Mouse (Mus musculus): Measurements from ENCODE around the gene Dnaaf5. TPM values are rescaled to one million over a fixed set of nuclear protein-coding genes. Genes with fewer than 3 reads are reported as not detected.

Gene Dnaaf5
- polyA plus RNA-seq, 1 experiment from 2014 or later: 7.9 TPM

- WGBS: 62% methylated on average over 5 of the region's 5 CpGs
- DNase-seq (ENCODE audit: low spot score) (no peak), ATAC-seq (replicated peaks; ENCODE audit: low FRiP score, low TSS enrichment, low read depth) (no peak)
- Histone ChIP-seq H3K9me3 (ENCODE audit: control insufficient read depth, low read length) (peaks cover 5% of the 10 kb centered on the region; the same call in 1 of the 2 replicates), H3K4me2 (ENCODE audit: low read length) (no peak overlapping the region), H3K36me3 (ENCODE audit: control insufficient read depth, insufficient read depth, low read length) (no peaks in the 10 kb centered on the region), H3K4me3 (ENCODE audit: low read depth, low read length) (no peak overlapping the region), H3K4me1 (replicated peaks; ENCODE audit: control insufficient read depth, insufficient read depth, low read length) (no peaks in the 10 kb centered on the region), H3K27me3 (replicated peaks; ENCODE audit: control insufficient read depth, insufficient read depth, low read length) (no peaks in the 10 kb centered on the region), H3K9ac (ENCODE audit: low read length) (no peak overlapping the region), H3K27ac (ENCODE audit: low read depth) (no peak overlapping the region)
Observed at GRCm38 (mm10) chr5:139118139-139118960, 31.7 kb upstream of the Dnaaf5 start.

- no peaks in the 10 kb centered on the region for H3K27me3 ChIP-seq (replicated peaks; ENCODE audit: control insufficient read depth, insufficient read depth, low read length)
- no peak overlapping the region for H3K9ac ChIP-seq (ENCODE audit: low read length)
- no peak overlapping the region for H3K27ac ChIP-seq (ENCODE audit: low read depth)
- no peak overlapping the region for H3K4me2 ChIP-seq (ENCODE audit: low read length)
- no peak overlapping the region for H3K4me3 ChIP-seq (ENCODE audit: low read depth, low read length)
- 67% methylated on average over 2 of the region's 2 CpGs for WGBS
- DNase-seq (ENCODE audit: low spot score) (no peak), ATAC-seq (replicated peaks; ENCODE audit: low FRiP score, low TSS enrichment, low read depth) (no peak)
- peaks cover 5% of the 10 kb centered on the region; the same call in 1 of the 2 replicates for H3K9me3 ChIP-seq (ENCODE audit: control insufficient read depth, low read length)
- H3K36me3 ChIP-seq (ENCODE audit: control insufficient read depth, insufficient read depth, low read length): no peaks in the 10 kb centered on the region
- no peaks in the 10 kb centered on the region for H3K4me1 ChIP-seq (replicated peaks; ENCODE audit: control insufficient read depth, insufficient read depth, low read length)
Observed at GRCm38 (mm10) chr5:139118961-139119276, 31.1 kb upstream of the Dnaaf5 start.

- no peak overlapping the region for H3K27ac ChIP-seq (ENCODE audit: low read depth)
- H3K9me3 ChIP-seq (ENCODE audit: control insufficient read depth, low read length): peaks cover 5% of the 10 kb centered on the region; the same call in 1 of the 2 replicates
- H3K4me1 ChIP-seq (replicated peaks; ENCODE audit: control insufficient read depth, insufficient read depth, low read length): 0 out of 2 replicates have a peak, but pooled peaks cover 7% of the 10 kb centered on the region
- H3K36me3 ChIP-seq (ENCODE audit: control insufficient read depth, insufficient read depth, low read length): peaks cover 3% of the 10 kb centered on the region
- no peak for DNase-seq (ENCODE audit: low spot score)
- H3K9ac ChIP-seq (ENCODE audit: low read length): no peak overlapping the region
- no peak overlapping the region for H3K4me3 ChIP-seq (ENCODE audit: low read depth, low read length)
- WGBS: 65% methylated on average over 3 of the region's 3 CpGs
- H3K27me3 ChIP-seq (replicated peaks; ENCODE audit: control insufficient read depth, insufficient read depth, low read length): no peaks in the 10 kb centered on the region
- ATAC-seq (replicated peaks; ENCODE audit: low FRiP score, low TSS enrichment, low read depth): no peak
- no peak overlapping the region for H3K4me2 ChIP-seq (ENCODE audit: low read length)
Observed at GRCm38 (mm10) chr5:139125717-139126116, 24.3 kb upstream of the Dnaaf5 start.

GRCm38 (mm10) chr5:139128476-139129065 is 21.5 kb upstream of the Dnaaf5 start:
- no peak for ATAC-seq (replicated peaks; ENCODE audit: low FRiP score, low TSS enrichment, low read depth)
- Histone ChIP-seq H3K4me3 (ENCODE audit: low read depth, low read length) (peak overlapping the region; percentile 64), H3K4me1 (replicated peaks; ENCODE audit: control insufficient read depth, insufficient read depth, low read length) (0 out of 2 replicates have a peak, but pooled peaks cover 7% of the 10 kb centered on the region), H3K9me3 (ENCODE audit: control insufficient read depth, low read length) (no peaks in the 10 kb centered on the region), H3K27ac (ENCODE audit: low read depth) (no peak overlapping the region), H3K36me3 (ENCODE audit: control insufficient read depth, insufficient read depth, low read length) (peaks cover 3% of the 10 kb centered on the region), H3K4me2 (ENCODE audit: low read length) (peak overlapping the region; percentile 80), H3K27me3 (replicated peaks; ENCODE audit: control insufficient read depth, insufficient read depth, low read length) (no peaks in the 10 kb centered on the region), H3K9ac (ENCODE audit: low read length) (peak overlapping the region; percentile 63)
- WGBS: 35% methylated on average over 12 of the region's 12 CpGs
- DNase-seq (ENCODE audit: low spot score): no peak

GRCm38 (mm10) chr5:139129078-139129477 is 20.9 kb upstream of the Dnaaf5 start:
- Histone ChIP-seq H3K4me3 (ENCODE audit: low read depth, low read length) (peak overlapping the region; percentile 64), H3K27me3 (replicated peaks; ENCODE audit: control insufficient read depth, insufficient read depth, low read length) (no peaks in the 10 kb centered on the region), H3K9ac (ENCODE audit: low read length) (peak overlapping the region; percentile 63), H3K9me3 (ENCODE audit: control insufficient read depth, low read length) (no peaks in the 10 kb centered on the region), H3K36me3 (ENCODE audit: control insufficient read depth, insufficient read depth, low read length) (peaks cover 3% of the 10 kb centered on the region), H3K4me1 (replicated peaks; ENCODE audit: control insufficient read depth, insufficient read depth, low read length) (0 out of 2 replicates have a peak, but pooled peaks cover 7% of the 10 kb centered on the region), H3K27ac (ENCODE audit: low read depth) (peak overlapping the region; percentile 0; the same call in 1 of the 2 replicates), H3K4me2 (ENCODE audit: low read length) (peak overlapping the region; percentile 80)
- WGBS: 7% methylated on average over 12 of the region's 12 CpGs
- peak; percentile 68 for DNase-seq (ENCODE audit: low spot score)
- peak; percentile 54; the same call in 1 of the 2 replicates for ATAC-seq (replicated peaks; ENCODE audit: low FRiP score, low TSS enrichment, low read depth)

GRCm38 (mm10) chr5:139129572-139130151 is 20.4 kb upstream of the Dnaaf5 start:
- Histone ChIP-seq H3K9me3 (ENCODE audit: control insufficient read depth, low read length) (no peaks in the 10 kb centered on the region), H3K4me1 (replicated peaks; ENCODE audit: control insufficient read depth, insufficient read depth, low read length) (0 out of 2 replicates have a peak, but pooled peaks cover 7% of the 10 kb centered on the region), H3K9ac (ENCODE audit: low read length) (peak overlapping the region; percentile 63), H3K27me3 (replicated peaks; ENCODE audit: control insufficient read depth, insufficient read depth, low read length) (no peaks in the 10 kb centered on the region), H3K4me3 (ENCODE audit: low read depth, low read length) (peak overlapping the region; percentile 64), H3K27ac (ENCODE audit: low read depth) (peak overlapping the region; percentile 0; the same call in 1 of the 2 replicates), H3K4me2 (ENCODE audit: low read length) (peak overlapping the region; percentile 80), H3K36me3 (ENCODE audit: control insufficient read depth, insufficient read depth, low read length) (peaks cover 3% of the 10 kb centered on the region)
- DNase-seq (ENCODE audit: low spot score): peak; percentile 59
- 6% methylated on average over 31 of the region's 55 CpGs for WGBS
- ATAC-seq (replicated peaks; ENCODE audit: low FRiP score, low TSS enrichment, low read depth): peak; percentile 60

GRCm38 (mm10) chr5:139130351-139130750 is 19.7 kb upstream of the Dnaaf5 start:
- Histone ChIP-seq H3K36me3 (ENCODE audit: control insufficient read depth, insufficient read depth, low read length) (peaks cover 3% of the 10 kb centered on the region), H3K9me3 (ENCODE audit: control insufficient read depth, low read length) (no peaks in the 10 kb centered on the region), H3K4me1 (replicated peaks; ENCODE audit: control insufficient read depth, insufficient read depth, low read length) (0 out of 2 replicates have a peak, but pooled peaks cover 7% of the 10 kb centered on the region), H3K4me2 (ENCODE audit: low read length) (no peak overlapping the region), H3K27ac (ENCODE audit: low read depth) (no peak overlapping the region), H3K9ac (ENCODE audit: low read length) (no peak overlapping the region), H3K27me3 (replicated peaks; ENCODE audit: control insufficient read depth, insufficient read depth, low read length) (no peaks in the 10 kb centered on the region), H3K4me3 (ENCODE audit: low read depth, low read length) (no peak overlapping the region)
- no peak for DNase-seq (ENCODE audit: low spot score)
- ATAC-seq (replicated peaks; ENCODE audit: low FRiP score, low TSS enrichment, low read depth): no peak
- 74% methylated on average over 5 of the region's 5 CpGs for WGBS

GRCm38 (mm10) chr5:139134501-139134900 is 15.5 kb upstream of the Dnaaf5 start:
- no peak overlapping the region for H3K9ac ChIP-seq (ENCODE audit: low read length)
- WGBS: 80% methylated on average over 8 of the region's 8 CpGs
- H3K27ac ChIP-seq (ENCODE audit: low read depth): no peak overlapping the region
- ATAC-seq (replicated peaks; ENCODE audit: low FRiP score, low TSS enrichment, low read depth): no peak
- H3K4me3 ChIP-seq (ENCODE audit: low read depth, low read length): no peak overlapping the region
- no peak for DNase-seq (ENCODE audit: low spot score)
- no peaks in the 10 kb centered on the region for H3K36me3 ChIP-seq (ENCODE audit: control insufficient read depth, insufficient read depth, low read length)
- peaks cover 7% of the 10 kb centered on the region for H3K4me1 ChIP-seq (replicated peaks; ENCODE audit: control insufficient read depth, insufficient read depth, low read length)
- no peak overlapping the region for H3K4me2 ChIP-seq (ENCODE audit: low read length)
- H3K9me3 ChIP-seq (ENCODE audit: control insufficient read depth, low read length): no peaks in the 10 kb centered on the region
- H3K27me3 ChIP-seq (replicated peaks; ENCODE audit: control insufficient read depth, insufficient read depth, low read length): no peaks in the 10 kb centered on the region
